Mouse (Mus musculus) Patski (cell line): ENCODE results near the gene Gm21988. TPM values are rescaled to one million over a fixed set of nuclear protein-coding genes. Genes with fewer than 3 reads are reported as not detected.

Experiments
- ATAC-seq: fragments of 100-300 bp; one replicate; pipeline ENCODE4 v1.8.0; 2021
- CTCF ChIA-PET: fragments of 350-600 bp; sonication (Branson Sonifier 250); formaldehyde crosslinking; loops from one replicate; lab custom pipeline; 2022; ENCODE audit warnings: inconsistent platforms; lab: Charles Lee
- POLR2A ChIA-PET: fragments of 350-600 bp; sonication (Branson Sonifier 250); formaldehyde crosslinking; loops from one replicate; lab custom pipeline; 2022; ENCODE audit warnings: antibody characterized with exemption, inconsistent platforms; lab: Charles Lee
- DNase-seq: peaks from one replicate; pipeline ENCODE4 v3.0.0-alpha.2; 2011; ENCODE audit warnings: low read depth, low spot score
- H3K27me3 ChIP-seq: fragments of 371-371 bp; one replicate; pipeline ENCODE4 v1.5.1; 2021
- CTCF ChIP-seq: fragments of 100-300 bp; IDR thresholded peaks from one replicate; pipeline ENCODE4 v1.5.1; 2021
- in situ Hi-C: fragments of 300-500 bp; cut with MboI; formaldehyde crosslinking; loops from 3 replicates; pipeline ENCODE4 v1.11.1; 2018; ENCODE audit warnings: low pct_unique_long_range_greater_than_20kb, mixed read lengths
- polyA plus RNA-seq: library from polyadenylated mRNA; unstranded; gene quantifications from one replicate; pipeline ENCODE4 v1.2.3, GENCODE M21; 2021

Gene Gm21988
- polyA plus RNA-seq, 1 experiment from 2014 or later, result 4.3 TPM

GRCm38 (mm10) chr11:70212423-70212822 is 27.2 kb downstream of the Gm21988 start, which contains the start of gene Slc16a11:
TSS of gene Slc16a11 (plus strand) at chr11:70212752.
- TF ChIP-seq CTCF, result no peak
- ATAC-seq, result no peak
- POLR2A ChIA-PET, result interaction anchor here (1.2 kb wide), 1 partner anchor 11 kb away, joined by 3 read pairs; no protein-coding TSS in a partner anchor
- CTCF ChIA-PET, result interaction anchor here (1.1 to 3.6 kb wide), 8 partner anchors 11 to 63 kb away, joined by 3 to 19 read pairs (median 6); no protein-coding TSS in a partner anchor
- in situ Hi-C loops, result loop anchor here (10.0 kb wide), 1 partner anchor 278 kb away; the partner anchor contains the start of gene Ybx2
- no peaks in the 10 kb centered on the region for H3K27me3 ChIP-seq
- no peak for DNase-seq

GRCm38 (mm10) chr11:70211972-70212371 is 27.7 kb downstream of the Gm21988 start:
- ChIA-PET CTCF (interaction anchor here (1.2 to 3.6 kb wide), 5 partner anchors 10 to 63 kb away, joined by 3 to 19 read pairs (median 7); no protein-coding TSS in a partner anchor), POLR2A (interaction anchor here (0.7 to 1.2 kb wide), 2 partner anchors 11 to 119 kb away, joined by 3 read pairs; no protein-coding TSS in a partner anchor)
- DNase-seq (no peak), ATAC-seq (no peak)
- TF ChIP-seq CTCF, result no peak
- no peaks in the 10 kb centered on the region for H3K27me3 ChIP-seq
- in situ Hi-C loops, result loop anchor here (10.0 kb wide), 1 partner anchor 277 kb away; the partner anchor contains the start of gene Ybx2

- POLR2A ChIA-PET, result no interaction called here
- no peak for ATAC-seq
- in situ Hi-C loops, result loop anchor here (10.0 kb wide), 1 partner anchor 276 kb away; the partner anchor contains the start of gene Ybx2
- no peak for TF ChIP-seq CTCF
- no peaks in the 10 kb centered on the region for H3K27me3 ChIP-seq
- CTCF ChIA-PET, result interaction anchor here (1.1 to 3.6 kb wide), 4 partner anchors 9 to 31 kb away, joined by 3 to 19 read pairs (median 4); partner anchors contain the start of gene Bcl6b
- no peak for DNase-seq
Observed at GRCm38 (mm10) chr11:70210681-70211080, 28.9 kb downstream of the Gm21988 start.

- no peaks in the 10 kb centered on the region for H3K27me3 ChIP-seq
- ATAC-seq (no peak), DNase-seq (no peak)
- CTCF ChIA-PET, result interaction anchor here (0.6 to 1.3 kb wide), 4 partner anchors 8 to 123 kb away, joined by 3 to 6 read pairs (median 3); no protein-coding TSS in a partner anchor
- TF ChIP-seq CTCF, result no peak
- POLR2A ChIA-PET, result interaction anchor here (0.6 to 0.8 kb wide), 4 partner anchors 59 to 194 kb away, joined by 3 to 6 read pairs (median 5); no protein-coding TSS in a partner anchor
- in situ Hi-C loops, result loop anchor here (5.0 kb wide), 1 partner anchor 37 kb away; no protein-coding TSS in a partner anchor
Observed at GRCm38 (mm10) chr11:70208778-70209388, 30.7 kb downstream of the Gm21988 start.

- H3K27me3 ChIP-seq, result no peaks in the 10 kb centered on the region
- no peak for ATAC-seq
- ChIA-PET CTCF (interaction anchor here (1.2 kb wide), 1 partner anchor 23 kb away, joined by 4 read pairs; no protein-coding TSS in a partner anchor), POLR2A (no interaction called here)
- DNase-seq, result no peak
- TF ChIP-seq CTCF, result no peak
- in situ Hi-C loops, result loop anchor here (5.0 kb wide), 1 partner anchor 35 kb away; no protein-coding TSS in a partner anchor
Observed at GRCm38 (mm10) chr11:70207283-70207682, 32.3 kb downstream of the Gm21988 start.

GRCm38 (mm10) chr11:70206801-70207200 is 32.8 kb downstream of the Gm21988 start:
- H3K27me3 ChIP-seq, result no peaks in the 10 kb centered on the region
- in situ Hi-C loops, result loop anchor here (5.0 kb wide), 1 partner anchor 34 kb away; no protein-coding TSS in a partner anchor
- DNase-seq (no peak), ATAC-seq (no peak)
- ChIA-PET CTCF (interaction anchor here (1.2 kb wide), 1 partner anchor 24 kb away, joined by 4 read pairs; no protein-coding TSS in a partner anchor), POLR2A (no interaction called here)
- TF ChIP-seq CTCF, result no peak

GRCm38 (mm10) chr11:70201691-70202090 is 37.9 kb downstream of the Gm21988 start:
- CTCF ChIA-PET, result interaction anchor here (0.6 to 1.6 kb wide), 11 partner anchors 8 to 131 kb away, joined by 3 to 19 read pairs (median 4); partner anchors contain the start of gene Slc16a11
- DNase-seq (no peak), ATAC-seq (no peak)
- H3K27me3 ChIP-seq, result no peaks in the 10 kb centered on the region
- in situ Hi-C loops, result loop anchor here (5.0 kb wide), 1 partner anchor 144 kb away; no protein-coding TSS in a partner anchor
- TF ChIP-seq CTCF, result peak; percentile 98
- POLR2A ChIA-PET, result interaction anchor here (0.8 to 0.9 kb wide), 2 partner anchors 11 to 39 kb away, joined by 3 read pairs; partner anchors contain the start of gene Slc16a11

- ATAC-seq (no peak), DNase-seq (no peak)
- H3K27me3 ChIP-seq, result no peaks in the 10 kb centered on the region
- ChIA-PET POLR2A (no interaction called here), CTCF (interaction anchor here (1.0 to 1.6 kb wide), 4 partner anchors 10 to 129 kb away, joined by 3 to 6 read pairs (median 4); partner anchors contain the start of gene Slc16a11)
- no peak for TF ChIP-seq CTCF
- in situ Hi-C loops, result loop anchor here (5.0 kb wide), 1 partner anchor 143 kb away; no protein-coding TSS in a partner anchor
Observed at GRCm38 (mm10) chr11:70200036-70200608, 39.5 kb downstream of the Gm21988 start.

GRCm38 (mm10) chr11:70199107-70199506 is 40.5 kb downstream of the Gm21988 start:
- ChIA-PET CTCF (interaction anchor here (1.0 to 1.9 kb wide), 4 partner anchors 13 to 144 kb away, joined by 3 to 8 read pairs (median 6); partner anchors contain the start of gene Slc16a11), POLR2A (no interaction called here)
- ATAC-seq, result no peak
- H3K27me3 ChIP-seq, result no peaks in the 10 kb centered on the region
- TF ChIP-seq CTCF, result no peak
- no peak for DNase-seq
- in situ Hi-C loops, result no loop called here

- in situ Hi-C loops, result no loop called here
- ATAC-seq, result peak; percentile 58
- DNase-seq, result peak; percentile 75
- H3K27me3 ChIP-seq, result no peaks in the 10 kb centered on the region
- POLR2A ChIA-PET, result no interaction called here
- no peak for TF ChIP-seq CTCF
- CTCF ChIA-PET, result interaction anchor here (0.7 to 2.0 kb wide), 5 partner anchors 15 to 143 kb away, joined by 3 to 8 read pairs (median 5); no protein-coding TSS in a partner anchor
Observed at GRCm38 (mm10) chr11:70198332-70198731, 41.3 kb downstream of the Gm21988 start.
